Mouse (Mus musculus): Measurements from ENCODE around the gene 2010111I01Rik. TPM values are rescaled to one million over a fixed set of nuclear protein-coding genes. Genes with fewer than 3 reads are reported as not detected.

Gene 2010111I01Rik
- polyA plus RNA-seq, 1 experiment from 2014 or later, result 28.5 TPM

DNA sequence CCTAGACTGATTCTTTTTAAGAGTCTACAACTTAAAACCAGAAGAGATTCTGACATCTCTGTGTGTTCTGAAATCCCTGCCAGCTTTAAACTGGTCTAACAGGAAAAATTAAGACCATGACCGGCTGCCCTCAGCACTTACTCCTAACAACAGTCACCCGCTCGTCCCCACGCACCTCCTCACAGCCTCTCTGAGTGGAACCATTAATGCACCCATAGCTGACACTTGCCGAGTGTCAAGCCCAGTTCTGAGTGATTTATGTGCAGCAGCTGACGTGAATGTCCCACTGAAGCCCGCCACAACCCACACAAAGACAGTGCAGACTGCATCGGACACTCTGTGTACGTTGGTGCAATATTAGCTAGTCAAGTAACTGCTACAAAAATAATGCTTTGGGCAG lies 280.5 kb downstream of the 2010111I01Rik start:
- 92% methylated on average over 9 of the region's 9 CpGs for WGBS
- Histone ChIP-seq H3K36me3 (no peaks in the 10 kb centered on the region), H3K4me1 (peaks cover 28% of the 10 kb centered on the region), H3K9me3 (replicated peaks) (no peaks in the 10 kb centered on the region), H3K27me3 (ENCODE audit: low read depth, poor library complexity, severe bottlenecking) (peaks cover 16% of the 10 kb centered on the region), H3K4me3 (no peak overlapping the region), H3K27ac (replicated peaks) (no peak overlapping the region)
- no peak for DNase-seq (ENCODE audit: low spot score)

DNA sequence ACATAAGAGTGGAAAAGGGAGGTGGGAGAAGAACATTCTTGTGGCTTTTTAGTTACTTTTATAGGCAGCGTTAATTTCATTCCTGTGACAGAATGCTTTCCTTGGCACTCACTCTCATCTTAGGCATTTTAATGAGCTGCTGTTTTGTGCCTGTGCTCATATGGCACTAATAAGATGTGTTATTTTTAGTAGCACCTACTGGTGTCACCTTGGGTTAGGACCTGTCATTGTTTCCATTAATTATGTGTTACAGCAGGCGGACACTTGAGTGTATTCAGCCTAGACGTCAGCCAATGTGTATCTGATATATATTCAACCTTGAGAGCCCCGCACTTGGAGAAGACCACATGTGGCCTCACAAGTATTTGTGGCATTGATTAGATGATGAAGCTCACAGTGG lies 281.1 kb downstream of the 2010111I01Rik start:
- H3K36me3 ChIP-seq, result no peaks in the 10 kb centered on the region
- WGBS, result 92% methylated on average over 4 of the region's 4 CpGs
- H3K27ac ChIP-seq (replicated peaks), result no peak overlapping the region
- H3K9me3 ChIP-seq (replicated peaks), result no peaks in the 10 kb centered on the region
- no peak for DNase-seq (ENCODE audit: low spot score)
- peaks cover 11% of the 10 kb centered on the region for H3K27me3 ChIP-seq (ENCODE audit: low read depth, poor library complexity, severe bottlenecking)
- peaks cover 23% of the 10 kb centered on the region for H3K4me1 ChIP-seq
- no peak overlapping the region for H3K4me3 ChIP-seq

DNA sequence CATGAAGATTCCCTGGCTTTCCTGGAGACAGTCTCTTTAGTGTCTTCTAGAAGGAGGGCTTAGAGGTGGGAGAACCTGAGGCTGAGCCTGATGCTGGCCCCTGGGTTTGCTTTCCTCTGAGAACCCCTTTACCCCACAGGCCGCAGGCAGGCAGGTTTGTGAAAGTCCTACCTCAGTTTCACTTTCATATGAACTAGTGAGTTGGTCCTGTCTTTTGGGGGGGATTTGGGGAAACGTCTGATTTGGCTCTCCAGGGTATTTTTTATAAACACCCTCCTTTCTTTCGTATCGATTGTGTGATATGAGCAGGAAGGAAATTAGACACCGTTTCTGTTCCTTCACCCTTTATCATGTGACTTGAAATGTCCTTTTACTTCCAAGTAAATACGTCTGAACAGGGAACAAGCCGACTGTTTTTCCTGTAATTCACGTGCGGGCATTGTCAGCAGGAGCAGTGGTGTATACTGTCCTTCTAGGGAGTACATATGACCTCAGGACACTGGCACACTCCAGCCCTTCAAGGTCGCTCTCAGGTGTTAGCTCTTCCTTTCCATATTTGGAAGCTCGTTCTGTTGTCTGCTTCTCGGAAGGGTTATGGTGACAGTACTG lies 281.7 kb downstream of the 2010111I01Rik start:
- Histone ChIP-seq H3K9me3 (replicated peaks) (no peaks in the 10 kb centered on the region), H3K27me3 (ENCODE audit: low read depth, poor library complexity, severe bottlenecking) (peaks cover 5% of the 10 kb centered on the region), H3K4me1 (peaks cover 23% of the 10 kb centered on the region), H3K27ac (replicated peaks) (no peak overlapping the region), H3K36me3 (no peaks in the 10 kb centered on the region), H3K4me3 (no peak overlapping the region)
- no peak for DNase-seq (ENCODE audit: low spot score)
- WGBS, result 88% methylated on average over 12 of the region's 12 CpGs

DNA sequence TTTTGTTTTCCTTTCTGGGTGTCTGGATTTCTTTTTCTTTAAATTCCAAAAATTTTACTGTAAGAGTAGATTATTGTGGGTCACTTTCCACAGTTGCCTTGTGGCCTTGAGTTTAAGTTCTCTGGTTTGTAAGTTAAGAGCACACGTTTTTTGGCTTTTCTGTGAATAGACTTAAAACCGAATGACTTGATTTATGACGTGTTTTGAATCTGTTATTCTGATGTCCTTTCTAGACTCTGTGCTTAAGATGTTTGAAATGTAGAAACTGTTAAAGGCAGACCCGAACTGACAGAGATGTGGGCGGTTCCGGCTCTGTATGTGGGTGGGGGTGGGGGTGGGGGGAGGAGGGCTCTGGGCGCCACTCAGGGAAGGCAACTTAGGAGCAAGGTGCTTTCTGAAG lies 282.3 kb downstream of the 2010111I01Rik start:
- DNase-seq (ENCODE audit: low spot score), result no peak
- Histone ChIP-seq H3K9me3 (replicated peaks) (no peaks in the 10 kb centered on the region), H3K27ac (replicated peaks) (no peak overlapping the region), H3K27me3 (ENCODE audit: low read depth, poor library complexity, severe bottlenecking) (no peaks in the 10 kb centered on the region), H3K36me3 (no peaks in the 10 kb centered on the region), H3K4me1 (peaks cover 19% of the 10 kb centered on the region), H3K4me3 (no peak overlapping the region)
- WGBS, result 78% methylated on average over 7 of the region's 7 CpGs

DNA sequence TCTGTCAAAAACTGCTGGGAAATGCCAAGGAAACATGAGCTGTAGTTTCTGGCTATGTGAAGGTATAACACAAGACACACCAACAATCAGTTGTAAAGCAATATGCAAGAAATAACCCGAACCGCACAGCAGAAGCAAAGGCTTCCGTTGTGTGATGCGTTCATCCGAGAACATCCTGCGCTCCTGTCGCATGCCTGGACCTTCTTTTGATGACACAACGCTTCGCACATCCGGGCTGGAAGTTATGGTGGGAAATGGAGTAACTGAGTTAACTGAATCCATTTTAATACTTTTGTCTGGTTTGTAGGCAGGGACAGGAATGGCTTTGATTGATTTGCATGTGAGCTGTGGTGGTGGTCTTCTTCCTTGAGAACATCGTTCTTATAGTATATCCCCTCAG lies 282.9 kb downstream of the 2010111I01Rik start:
- no peak overlapping the region for H3K4me3 ChIP-seq
- no peaks in the 10 kb centered on the region for H3K36me3 ChIP-seq
- no peak overlapping the region for H3K27ac ChIP-seq (replicated peaks)
- no peaks in the 10 kb centered on the region for H3K27me3 ChIP-seq (ENCODE audit: low read depth, poor library complexity, severe bottlenecking)
- no peak for DNase-seq (ENCODE audit: low spot score)
- H3K4me1 ChIP-seq, result peaks cover 18% of the 10 kb centered on the region
- H3K9me3 ChIP-seq (replicated peaks), result no peaks in the 10 kb centered on the region
- 97% methylated on average over 11 of the region's 11 CpGs for WGBS

DNA sequence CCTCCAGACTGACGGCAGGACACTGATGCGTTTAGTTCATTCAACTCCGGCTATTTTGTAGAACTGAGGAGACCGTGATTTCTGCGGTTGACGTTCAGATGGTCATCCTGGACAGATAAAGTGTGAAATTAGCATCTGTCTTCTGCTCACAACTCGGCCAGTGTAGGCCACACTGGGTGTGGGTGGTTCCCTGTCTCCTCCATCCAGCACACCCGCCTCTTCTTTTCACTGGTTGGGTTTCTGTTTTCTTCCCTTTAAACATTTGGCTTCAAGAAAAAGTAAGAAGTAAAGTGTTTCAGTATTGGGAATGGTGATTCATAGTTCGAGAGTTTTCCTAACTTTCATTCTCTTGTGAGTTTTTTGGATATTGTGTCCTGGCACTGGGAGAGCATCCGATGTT lies 283.6 kb downstream of the 2010111I01Rik start:
- Histone ChIP-seq H3K4me3 (no peak overlapping the region), H3K27ac (replicated peaks) (no peak overlapping the region), H3K9me3 (replicated peaks) (no peaks in the 10 kb centered on the region), H3K4me1 (peaks cover 16% of the 10 kb centered on the region), H3K36me3 (no peaks in the 10 kb centered on the region), H3K27me3 (ENCODE audit: low read depth, poor library complexity, severe bottlenecking) (no peaks in the 10 kb centered on the region)
- 92% methylated on average over 10 of the region's 10 CpGs for WGBS
- no peak for DNase-seq (ENCODE audit: low spot score)

DNA sequence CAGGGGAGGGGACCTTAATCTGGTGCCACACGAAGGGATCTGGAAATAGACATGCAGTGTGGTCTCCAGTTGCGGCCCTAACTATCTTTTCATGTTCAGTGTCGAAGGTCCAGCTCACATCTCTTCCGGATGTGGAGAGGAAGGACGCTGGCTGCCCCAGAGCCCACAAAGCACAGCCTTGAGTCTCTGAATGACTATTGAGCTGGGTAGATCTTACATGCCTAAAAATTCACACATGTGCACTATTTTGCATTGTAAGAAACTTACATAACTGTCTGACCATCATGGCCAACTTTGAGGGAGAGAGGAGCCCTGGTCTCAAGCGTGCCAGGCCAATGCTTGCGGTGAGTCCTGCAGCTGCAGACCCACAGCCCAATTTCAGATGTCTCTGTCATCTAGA lies 284.5 kb downstream of the 2010111I01Rik start:
- H3K36me3 ChIP-seq, result no peaks in the 10 kb centered on the region
- H3K9me3 ChIP-seq (replicated peaks), result no peaks in the 10 kb centered on the region
- no peak overlapping the region for H3K4me3 ChIP-seq
- DNase-seq (ENCODE audit: low spot score), result no peak
- no peak overlapping the region for H3K27ac ChIP-seq (replicated peaks)
- 88% methylated on average over 7 of the region's 7 CpGs for WGBS
- H3K27me3 ChIP-seq (ENCODE audit: low read depth, poor library complexity, severe bottlenecking), result no peaks in the 10 kb centered on the region
- peaks cover 16% of the 10 kb centered on the region for H3K4me1 ChIP-seq

DNA sequence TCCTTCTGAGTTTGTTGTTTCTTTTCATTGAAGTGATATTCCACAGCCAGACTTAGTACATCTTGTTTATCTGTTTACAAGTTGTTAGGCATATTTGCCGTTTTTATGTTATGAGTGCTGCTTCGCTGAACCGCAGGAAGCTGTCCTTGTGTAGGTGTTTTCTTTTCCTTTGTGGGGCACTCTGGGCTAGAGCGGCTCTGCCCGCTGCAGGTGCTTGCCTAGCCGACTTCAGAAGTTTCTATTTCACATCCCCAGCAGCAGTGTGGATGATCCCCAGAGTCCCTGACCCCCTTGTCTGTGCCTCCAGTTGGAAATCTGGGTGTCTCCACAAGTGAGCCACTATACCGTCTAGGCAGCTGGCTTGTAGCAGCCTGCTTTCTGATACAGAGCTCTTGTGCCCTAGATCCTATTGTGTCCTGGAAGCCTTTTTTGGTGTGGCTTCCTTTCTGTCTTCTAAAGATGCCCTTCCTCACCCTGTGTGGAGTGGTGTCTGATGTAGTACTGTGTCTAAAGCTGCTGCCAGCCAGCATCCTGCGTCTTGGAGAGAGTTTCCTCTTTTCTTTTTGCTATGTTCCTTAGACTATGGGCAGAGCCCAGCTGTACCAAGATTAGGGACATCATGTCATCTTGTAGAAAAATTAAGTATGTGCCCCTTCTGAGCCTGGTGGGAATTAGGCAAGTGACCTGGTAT lies 285.2 kb downstream of the 2010111I01Rik start:
- no peak for DNase-seq (ENCODE audit: low spot score)
- Histone ChIP-seq H3K27ac (replicated peaks) (no peak overlapping the region), H3K27me3 (ENCODE audit: low read depth, poor library complexity, severe bottlenecking) (no peaks in the 10 kb centered on the region), H3K36me3 (no peaks in the 10 kb centered on the region), H3K4me1 (peaks cover 11% of the 10 kb centered on the region), H3K9me3 (replicated peaks) (no peaks in the 10 kb centered on the region), H3K4me3 (no peak overlapping the region)
- 84% methylated on average over 8 of the region's 8 CpGs for WGBS

DNA sequence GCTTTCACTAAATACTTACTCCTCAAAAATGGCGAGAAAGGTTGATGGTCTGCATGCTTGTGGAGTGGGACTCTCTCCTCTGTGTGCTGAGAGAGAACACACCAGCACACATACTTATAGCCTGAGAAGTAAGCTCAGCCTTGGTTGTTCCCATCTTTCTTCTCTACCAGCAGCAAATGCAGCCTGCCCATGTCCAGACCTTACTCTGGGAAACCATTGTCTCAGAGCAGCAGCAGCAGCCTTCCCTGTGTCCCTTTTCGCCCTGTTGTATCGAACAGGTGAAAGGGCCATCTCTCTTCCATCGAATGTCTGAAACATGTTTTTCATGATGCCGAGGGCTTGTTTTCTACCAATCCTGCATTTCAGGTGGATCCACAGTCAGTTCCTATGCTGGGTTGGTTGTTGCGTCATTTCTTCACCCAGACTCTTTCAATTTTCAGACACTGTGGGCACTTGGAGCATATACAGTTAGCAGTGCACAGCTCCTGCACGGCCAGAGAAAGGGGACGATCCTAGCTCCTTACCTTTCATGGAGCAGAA lies 285.8 kb downstream of the 2010111I01Rik start:
- no peak for DNase-seq (ENCODE audit: low spot score)
- 94% methylated on average over 8 of the region's 8 CpGs for WGBS
- H3K27ac ChIP-seq (replicated peaks), result no peak overlapping the region
- peaks cover 11% of the 10 kb centered on the region for H3K4me1 ChIP-seq
- H3K4me3 ChIP-seq, result no peak overlapping the region
- no peaks in the 10 kb centered on the region for H3K9me3 ChIP-seq (replicated peaks)
- no peaks in the 10 kb centered on the region for H3K27me3 ChIP-seq (ENCODE audit: low read depth, poor library complexity, severe bottlenecking)
- H3K36me3 ChIP-seq, result no peaks in the 10 kb centered on the region

DNA sequence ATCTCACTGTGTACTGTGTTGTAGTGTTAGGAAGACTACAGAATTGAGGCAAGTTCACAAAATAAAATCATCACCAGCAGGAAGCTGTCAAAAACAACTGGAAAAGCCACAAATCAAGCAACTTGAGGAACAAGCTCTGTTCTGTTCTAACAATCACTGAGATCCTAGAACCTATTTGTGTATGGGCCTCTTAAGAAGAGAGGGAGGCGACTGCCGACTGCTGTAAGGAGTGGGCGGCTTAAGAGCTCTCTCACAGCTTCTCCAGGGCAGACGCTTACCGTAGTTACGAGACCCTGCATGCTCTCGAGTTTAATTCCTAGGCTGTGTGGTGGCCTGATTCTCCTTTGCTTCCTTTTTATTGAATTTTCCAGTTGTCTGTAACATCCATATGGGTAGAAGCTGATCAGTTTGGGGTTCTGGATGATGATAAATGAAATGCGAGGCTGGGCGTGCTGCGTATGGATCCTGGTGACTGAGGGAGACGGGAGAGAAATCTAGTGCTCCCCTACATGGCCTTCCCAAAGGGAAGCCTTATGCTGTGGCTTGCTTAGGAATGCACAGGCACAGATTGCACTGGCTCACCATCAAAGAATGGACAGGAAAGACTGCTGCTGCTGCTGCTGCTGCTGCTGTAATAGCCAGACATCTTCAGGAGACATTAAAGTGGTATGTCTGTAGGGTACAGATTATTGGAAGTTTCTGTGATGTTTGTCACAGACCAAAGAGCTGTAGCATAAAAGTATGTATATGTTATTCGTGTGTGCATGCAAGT lies 286.6 kb downstream of the 2010111I01Rik start:
- no peak for DNase-seq (ENCODE audit: low spot score)
- Histone ChIP-seq H3K27ac (replicated peaks) (no peak overlapping the region), H3K9me3 (replicated peaks) (no peaks in the 10 kb centered on the region), H3K36me3 (no peaks in the 10 kb centered on the region), H3K4me3 (no peak overlapping the region), H3K4me1 (peaks cover 11% of the 10 kb centered on the region), H3K27me3 (ENCODE audit: low read depth, poor library complexity, severe bottlenecking) (no peaks in the 10 kb centered on the region)
- 75% methylated on average over 12 of the region's 12 CpGs for WGBS

DNA sequence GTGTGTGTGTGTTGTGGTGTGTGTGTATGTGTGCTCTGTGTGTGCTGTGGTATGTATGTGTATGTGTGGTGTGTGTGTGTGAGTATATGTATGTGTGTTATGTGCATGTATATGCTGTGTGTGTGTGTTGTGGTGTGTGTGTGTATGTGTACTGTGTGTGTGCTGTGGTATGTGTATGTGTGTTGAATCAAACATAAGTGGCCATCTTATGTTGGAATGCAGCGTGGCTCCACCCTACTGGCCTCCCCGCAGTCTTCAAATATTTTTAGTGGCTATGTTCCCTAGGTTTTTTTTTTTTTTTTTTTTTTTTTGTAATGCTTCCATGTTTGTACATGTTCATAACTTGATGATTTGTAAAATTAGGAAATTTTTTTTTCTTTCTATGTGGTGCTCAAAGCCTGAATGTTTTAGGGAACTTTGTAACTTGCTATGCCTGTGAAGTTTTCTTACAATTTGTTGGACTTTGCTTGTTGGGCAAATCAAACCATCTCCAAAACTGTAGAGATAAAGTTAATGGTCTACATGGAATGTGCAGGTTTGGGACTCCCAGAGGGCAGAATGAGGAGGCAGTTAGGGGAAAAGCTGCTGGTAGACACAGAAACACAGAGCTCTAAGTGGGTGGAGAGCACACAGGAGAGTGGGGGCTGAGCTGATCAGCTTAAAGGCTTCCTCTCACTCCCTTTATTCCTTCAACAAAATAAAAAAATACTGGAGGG lies 287.8 kb downstream of the 2010111I01Rik start:
- H3K27me3 ChIP-seq (ENCODE audit: low read depth, poor library complexity, severe bottlenecking), result no peaks in the 10 kb centered on the region
- H3K4me1 ChIP-seq, result peaks cover 11% of the 10 kb centered on the region
- DNase-seq (ENCODE audit: low spot score), result no peak
- H3K4me3 ChIP-seq, result no peak overlapping the region
- 92% methylated on average over 2 of the region's 2 CpGs for WGBS
- peaks cover 9% of the 10 kb centered on the region for H3K36me3 ChIP-seq
- H3K9me3 ChIP-seq (replicated peaks), result no peaks in the 10 kb centered on the region; the same call in 1 of the 2 replicates
- H3K27ac ChIP-seq (replicated peaks), result no peak overlapping the region

DNA sequence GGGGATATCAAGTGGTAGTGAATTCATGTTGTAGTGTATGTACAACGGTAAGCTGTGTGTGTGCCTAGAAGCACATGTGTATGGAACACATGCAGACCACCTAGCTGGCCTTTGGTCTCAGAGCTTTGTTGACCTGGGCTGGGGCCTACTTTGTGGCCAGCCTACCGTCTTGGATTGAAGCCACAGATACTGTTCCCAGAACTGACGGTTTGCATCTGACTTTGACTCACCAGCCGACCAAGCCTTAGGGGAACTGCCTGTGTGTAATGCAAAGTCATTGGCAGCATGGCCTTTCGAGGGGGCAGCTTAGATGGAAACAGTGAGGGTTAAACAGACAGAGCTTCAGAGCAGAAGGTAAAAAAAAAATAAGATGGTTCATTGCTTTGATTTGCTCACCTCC lies 288.5 kb downstream of the 2010111I01Rik start:
- Histone ChIP-seq H3K9me3 (replicated peaks) (no peaks in the 10 kb centered on the region; the same call in 1 of the 2 replicates), H3K4me3 (no peak overlapping the region), H3K4me1 (peaks cover 14% of the 10 kb centered on the region), H3K27ac (replicated peaks) (no peak overlapping the region), H3K27me3 (ENCODE audit: low read depth, poor library complexity, severe bottlenecking) (no peaks in the 10 kb centered on the region), H3K36me3 (peaks cover 10% of the 10 kb centered on the region)
- no peak for DNase-seq (ENCODE audit: low spot score)
- 85% methylated on average over 5 of the region's 5 CpGs for WGBS
